Mouse (Mus musculus) forelimb bud, embryonic 11.5 days (tissue): Measurements from ENCODE around the gene Nr2f6.

Experiments used
- DNase-seq: peaks from one replicate; pipeline ENCODE4 v3.0.0-alpha.2; 2012; ENCODE audit warnings: low read depth, low spot score

Nr2f6 gene

GRCm38 (mm10) chr8:71381421-71381970 is at the start of gene Nr2f6:
Nr2f6 (minus strand) TSS chr8:71381960.
- DNase-seq: peak; percentile 66

- DNase-seq: no peak
These were observed 40.4 kb upstream of the Nr2f6 start for GRCm38 (mm10) chr8:71422121-71422520.

- no peak for DNase-seq
These were observed 29.9 kb upstream of the Nr2f6 start for GRCm38 (mm10) chr8:71411535-71412273.

- no peak for DNase-seq
These were observed 26.5 kb upstream of the Nr2f6 start for GRCm38 (mm10) chr8:71408231-71408630.

GRCm38 (mm10) chr8:71407441-71407840 is 25.7 kb upstream of the Nr2f6 start:
- no peak for DNase-seq

GRCm38 (mm10) chr8:71406099-71407015 is 24.6 kb upstream of the Nr2f6 start:
- DNase-seq: peak; percentile 70

- DNase-seq: peak; percentile 95
These were observed 23.8 kb upstream of the Nr2f6 start, which contains the start of gene Ankle1 for GRCm38 (mm10) chr8:71405401-71406098. Ankle1 (plus strand) TSS chr8:71406010.

GRCm38 (mm10) chr8:71404951-71405351 is 23.2 kb upstream of the Nr2f6 start:
- DNase-seq: no peak

- no peak for DNase-seq
These were observed 22.3 kb upstream of the Nr2f6 start for GRCm38 (mm10) chr8:71404011-71404410.

GRCm38 (mm10) chr8:71403107-71403885 is 21.5 kb upstream of the Nr2f6 start:
- DNase-seq: no peak

- no peak for DNase-seq
These were observed 20.7 kb upstream of the Nr2f6 start for GRCm38 (mm10) chr8:71402446-71402964.

GRCm38 (mm10) chr8:71401454-71401853 is 19.7 kb upstream of the Nr2f6 start:
- DNase-seq: no peak

GRCm38 (mm10) chr8:71400826-71401225 is 19.1 kb upstream of the Nr2f6 start:
- no peak for DNase-seq

GRCm38 (mm10) chr8:71397701-71398100 is 15.9 kb upstream of the Nr2f6 start:
- no peak for DNase-seq

GRCm38 (mm10) chr8:71396639-71397305 is 15.0 kb upstream of the Nr2f6 start, which contains the start of gene Babam1:
Babam1 (plus strand) TSS chr8:71396861.
- DNase-seq: peak; percentile 90

GRCm38 (mm10) chr8:71395629-71396028 is 13.9 kb upstream of the Nr2f6 start, which contains the start of gene Ushbp1:
Ushbp1 (minus strand) TSS chr8:71395802.
- DNase-seq: no peak

- DNase-seq: no peak
These were observed 13.3 kb upstream of the Nr2f6 start for GRCm38 (mm10) chr8:71395071-71395470.

GRCm38 (mm10) chr8:71394481-71394880 is 12.7 kb upstream of the Nr2f6 start:
- no peak for DNase-seq

GRCm38 (mm10) chr8:71392871-71393270 is 11.1 kb upstream of the Nr2f6 start:
- DNase-seq: no peak

GRCm38 (mm10) chr8:71392391-71392790 is 10.6 kb upstream of the Nr2f6 start:
- DNase-seq: no peak
